10 mouse cellular contexts compared by ENCODE assay signal in the genomic region with DNA sequence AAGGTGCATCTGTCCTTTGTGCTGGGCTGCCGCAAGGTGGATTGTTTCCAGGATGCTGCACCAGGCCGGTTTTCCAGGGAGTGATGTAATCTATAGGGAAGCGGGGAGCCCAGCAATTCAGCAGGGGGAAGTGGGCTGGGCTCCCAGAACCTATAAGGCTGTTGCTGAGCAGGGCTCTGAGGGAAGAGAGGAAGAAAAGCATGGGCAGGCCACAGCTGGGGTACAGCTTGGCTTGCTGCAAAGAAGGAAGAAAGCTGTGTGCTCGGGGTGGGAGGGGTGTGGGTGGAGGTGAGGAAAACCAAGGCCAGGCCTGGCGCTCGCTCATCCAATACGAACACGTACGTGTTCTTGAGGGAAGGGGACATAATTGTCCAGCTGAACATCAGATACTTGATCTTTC.
DNase-seq lines count a peak whose midpoint lies in the region; ATAC-seq and TF ChIP-seq lines count a peak whose summit lies in the region.
"Had no signal": no experiment of that assay in that cellular context is flagged by ENCODE, and none has a peak within 500 bp of the region (broad histone marks: within the 10 kb centered on the region; RNA-seq: fewer than 3 reads in every experiment).

No protein-coding gene starts in this region.

- H3K4me2 ChIP-seq in limb, embryonic 13.5 days (replicated peaks): no peak overlapping the region
- H3K4me2 ChIP-seq: forebrain, embryonic 12.5 days; hindbrain, embryonic 12.5 days had no signal

- H3K36me3 ChIP-seq in limb, embryonic 13.5 days: no peaks in the 10 kb centered on the region
- H3K36me3 ChIP-seq in limb, embryonic 10.5 days: no peaks in the 10 kb centered on the region
- peaks cover 0 to 49% of the 10 kb centered on the region in 2 experiments; a peak in 2 of 4 replicates for H3K36me3 ChIP-seq in MEL (ENCODE audit: control insufficient read depth in 1 of 2, insufficient read depth in 2 of 2, low read length in 2 of 2)
- no peaks in the 10 kb centered on the region for H3K36me3 ChIP-seq in macrophage (ENCODE audit: inconsistent target)
- H3K36me3 ChIP-seq: forebrain, embryonic 12.5 days; hindbrain, embryonic 12.5 days had no signal

- no peak for TF ChIP-seq CTCF in MEL (IDR thresholded peaks at IDR 0.05 in 2 of 3, conservative IDR thresholded peaks at IDR 0.05 in 1 of 3; ENCODE audit: control insufficient read depth in 1 of 3, insufficient read depth in 1 of 3, low read depth in 2 of 3, low read length in 3 of 3, poor library complexity in 1 of 3, severe bottlenecking in 1 of 3)
- TF ChIP-seq CTCF in bone marrow macrophage, adult 2 months (IDR thresholded peaks at IDR 0.05; ENCODE audit: low read depth, low read length): no peak
- TF ChIP-seq CTCF in cerebellum, adult 2 months (IDR thresholded peaks at IDR 0.05; ENCODE audit: borderline replicate concordance, insufficient read depth, low read depth, low read length): no peak

- ATAC-seq in limb, embryonic 13.5 days (ENCODE audit: low FRiP score, low read depth): peak; percentile 24; the same call in 1 of the 2 replicates

- no peak for TF ChIP-seq RAD21 in MEL (IDR thresholded peaks at IDR 0.05; ENCODE audit: low read depth, low read length)

- no peaks in the 10 kb centered on the region for H3K27me3 ChIP-seq in limb, embryonic 13.5 days
- no peaks in the 10 kb centered on the region for H3K27me3 ChIP-seq in limb, embryonic 10.5 days (ENCODE audit: low read depth, poor library complexity, severe bottlenecking)
- no peaks in the 10 kb centered on the region for H3K27me3 ChIP-seq in MEL (ENCODE audit: control insufficient read depth in 1 of 2, insufficient read depth in 2 of 2, low read length in 2 of 2)
- no peaks in the 10 kb centered on the region; the same call in 1 of the 2 replicates for H3K27me3 ChIP-seq in cerebellum, adult 2 months (ENCODE audit: control insufficient read depth, insufficient read depth, low read length)
- H3K27me3 ChIP-seq: forebrain, embryonic 12.5 days; hindbrain, embryonic 12.5 days had no signal

- no peak overlapping the region for H3K9ac ChIP-seq in limb, embryonic 13.5 days
- no peak overlapping the region for H3K9ac ChIP-seq in MEL (ENCODE audit: control insufficient read depth, low read depth, low read length, poor library complexity, severe bottlenecking)
- H3K9ac ChIP-seq: forebrain, embryonic 12.5 days; hindbrain, embryonic 12.5 days had no signal

- H3K9me3 ChIP-seq in limb, embryonic 13.5 days: no peaks in the 10 kb centered on the region
- H3K9me3 ChIP-seq in limb, embryonic 10.5 days (replicated peaks): no peaks in the 10 kb centered on the region
- no peaks in the 10 kb centered on the region for H3K9me3 ChIP-seq in MEL (replicated peaks; ENCODE audit: insufficient read depth, low read length)
- H3K9me3 ChIP-seq: forebrain, embryonic 12.5 days; hindbrain, embryonic 12.5 days had no signal

- no peaks in the 10 kb centered on the region for H3K4me1 ChIP-seq in limb, embryonic 13.5 days
- no peaks in the 10 kb centered on the region for H3K4me1 ChIP-seq in limb, embryonic 10.5 days
- peaks cover 16 to 52% of the 10 kb centered on the region in 2 experiments for H3K4me1 ChIP-seq in MEL (ENCODE audit: control insufficient read depth in 1 of 2, insufficient read depth in 2 of 2, low read length in 2 of 2)
- H3K4me1 ChIP-seq in bone marrow macrophage, adult 2 months (ENCODE audit: control insufficient read depth, insufficient read depth, low read length): peaks cover 50% of the 10 kb centered on the region
- no peaks in the 10 kb centered on the region for H3K4me1 ChIP-seq in cerebellum, adult 2 months (ENCODE audit: control insufficient read depth, insufficient read depth, low read length)

- no peak overlapping the region for H3K4me3 ChIP-seq in limb, embryonic 13.5 days
- no peak overlapping the region for H3K4me3 ChIP-seq in limb, embryonic 10.5 days
- no peak overlapping the region for H3K4me3 ChIP-seq in MEL (ENCODE audit: control insufficient read depth in 1 of 2, insufficient read depth in 1 of 2, low read depth in 2 of 2, low read length in 2 of 2)
- H3K4me3 ChIP-seq in bone marrow macrophage, adult 2 months (ENCODE audit: insufficient read depth, low read length): no peak overlapping the region
- H3K4me3 ChIP-seq in macrophage (ENCODE audit: inconsistent target): no peak overlapping the region
- H3K4me3 ChIP-seq in cerebellum, adult 2 months (replicated peaks; ENCODE audit: insufficient read depth, low read depth, low read length): no peak overlapping the region
- H3K4me3 ChIP-seq: forebrain, embryonic 12.5 days; hindbrain, embryonic 12.5 days had no signal

- no peak overlapping the region for H3K27ac ChIP-seq in limb, embryonic 13.5 days
- no peak overlapping the region for H3K27ac ChIP-seq in limb, embryonic 10.5 days
- H3K27ac ChIP-seq in MEL (ENCODE audit: control insufficient read depth, low read depth, low read length) (peak overlapping the region; percentile 53), macrophage (peak overlapping the region; percentile 42)
- H3K27ac ChIP-seq in bone marrow macrophage, adult 2 months (ENCODE audit: insufficient read depth, low read depth, low read length): peak overlapping the region; percentile 53
- H3K27ac ChIP-seq in cerebellum, adult 2 months (ENCODE audit: insufficient read depth, low read length): no peak overlapping the region
- H3K27ac ChIP-seq: forebrain, embryonic 12.5 days; hindbrain, embryonic 12.5 days had no signal

- TF ChIP-seq EP300 in MEL (IDR thresholded peaks at IDR 0.05; ENCODE audit: low read depth in 1 of 2, low read length in 2 of 2): no peak

- TF ChIP-seq POLR2A in MEL (IDR thresholded peaks at IDR 0.05; ENCODE audit: control insufficient read depth in 1 of 2, insufficient read depth in 1 of 2, low read depth in 1 of 2, low read length in 2 of 2, poor library complexity in 1 of 2): no peak
- no peak for TF ChIP-seq POLR2A in bone marrow macrophage, adult 2 months (IDR thresholded peaks at IDR 0.05; ENCODE audit: borderline replicate concordance, low read depth, low read length)
- no peak for TF ChIP-seq POLR2A in cerebellum, adult 2 months (IDR thresholded peaks at IDR 0.05; ENCODE audit: borderline replicate concordance, insufficient read depth, low read length)

- no peak for DNase-seq in limb, embryonic 10.5 days (ENCODE audit: low spot score)
- peak; percentile 50 for DNase-seq in MEL (ENCODE audit: low read depth, low spot score)
- DNase-seq in cerebellum, adult 2 months: no peak
- no peak for DNase-seq in testis, postnatal 14 days (ENCODE audit: low spot score)
- DNase-seq: lung, adult 2 months had no signal

- H3K79me2 ChIP-seq in MEL (ENCODE audit: control insufficient read depth, insufficient read depth, low read length, poor library complexity) (no peaks in the 10 kb centered on the region), macrophage (ENCODE audit: inconsistent target) (no peaks in the 10 kb centered on the region)

- WGBS in limb, embryonic 13.5 days: 61% methylated on average over 9 of the region's 9 CpGs
- WGBS in limb, embryonic 10.5 days: 79% methylated on average over 9 of the region's 9 CpGs
- WGBS in macrophage (ENCODE audit: missing documents): 12% methylated on average over 8 of the region's 9 CpGs
- WGBS in cerebellum, adult 2 months: 65% methylated on average over 9 of the region's 9 CpGs

TF ChIP-seq in MEL, 35 proteins besides CTCF, POLR2A, EP300 and RAD21:
- TF ChIP-seq RCOR1 (IDR thresholded peaks at IDR 0.05; ENCODE audit: low read depth, low read length) (no peak), MAZ (IDR thresholded peaks at IDR 0.05; ENCODE audit: low read depth, low read length) (0 out of 2 replicates have a peak, but pooled peaks have one; percentile 30)

Comparison
In these comparisons a context has a peak if more than half of its experiments do, and no peak if none do; other contexts are left out.
1. H3K27ac ChIP-seq: peak in MEL (single experiment), bone marrow macrophage, adult 2 months (single experiment) and macrophage (single experiment); none in limb, embryonic 13.5 days (single experiment), limb, embryonic 10.5 days (single experiment) and cerebellum, adult 2 months (single experiment).